Mouse (Mus musculus) CD4-positive naive resting alpha-beta T cell, adult 76 days (primary cell): ENCODE data around the gene Zpld1. TPM values are rescaled to one million over a fixed set of nuclear protein-coding genes. Genes with fewer than 3 reads are reported as not detected.

Source experiments
- total RNA-seq: library from RNA; stranded (reverse); gene quantifications from one replicate; pipeline ENCODE4 v1.2.4, GENCODE M21; 2023

The Zpld1 gene
- not detected for total RNA-seq

GRCm38 (mm10) chr16:55297886-55298285 lies at the start of gene Zpld1:
TSS of gene Zpld1 (minus strand) at chr16:55297986.

